Mouse (Mus musculus) thymus, postnatal 25 days (tissue): ENCODE results near the gene Tbccd1.

Experiments
- DNase-seq: peaks from one replicate; pipeline ENCODE4 v3.0.0; 2022

Gene Tbccd1

DNA sequence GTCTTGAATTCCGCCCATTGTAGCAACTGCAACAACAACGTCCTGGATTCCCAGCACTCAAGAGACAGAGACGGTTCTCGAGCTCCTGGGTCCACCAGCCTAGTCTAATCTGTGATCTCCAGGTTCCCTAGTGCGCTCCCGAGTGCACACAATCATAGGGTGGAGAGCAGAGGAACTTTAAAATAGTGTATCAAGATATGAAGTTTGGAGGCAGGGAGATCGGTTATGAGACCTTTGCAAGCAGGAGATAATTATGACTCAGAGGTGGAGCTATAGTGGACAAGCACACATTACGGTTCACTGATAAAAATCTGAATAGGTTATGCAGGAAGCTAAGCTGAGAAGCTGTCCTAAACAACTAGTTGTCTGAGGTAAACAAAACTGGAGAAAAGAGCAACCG, 696 bp downstream of the Tbccd1 start:
- peak; percentile 1 for DNase-seq

GRCm38 (mm10) chr16:22852709-22853108, 4.8 kb downstream of the Tbccd1 start:
- DNase-seq = no peak

GRCm38 (mm10) chr16:22848331-22848730, 9.1 kb downstream of the Tbccd1 start:
- no peak for DNase-seq

GRCm38 (mm10) chr16:22847686-22848085, 9.8 kb downstream of the Tbccd1 start:
- DNase-seq = no peak

GRCm38 (mm10) chr16:22845481-22845880, 12.0 kb downstream of the Tbccd1 start:
- DNase-seq = no peak

GRCm38 (mm10) chr16:22844834-22845233, 12.6 kb downstream of the Tbccd1 start:
- DNase-seq = no peak

DNA sequence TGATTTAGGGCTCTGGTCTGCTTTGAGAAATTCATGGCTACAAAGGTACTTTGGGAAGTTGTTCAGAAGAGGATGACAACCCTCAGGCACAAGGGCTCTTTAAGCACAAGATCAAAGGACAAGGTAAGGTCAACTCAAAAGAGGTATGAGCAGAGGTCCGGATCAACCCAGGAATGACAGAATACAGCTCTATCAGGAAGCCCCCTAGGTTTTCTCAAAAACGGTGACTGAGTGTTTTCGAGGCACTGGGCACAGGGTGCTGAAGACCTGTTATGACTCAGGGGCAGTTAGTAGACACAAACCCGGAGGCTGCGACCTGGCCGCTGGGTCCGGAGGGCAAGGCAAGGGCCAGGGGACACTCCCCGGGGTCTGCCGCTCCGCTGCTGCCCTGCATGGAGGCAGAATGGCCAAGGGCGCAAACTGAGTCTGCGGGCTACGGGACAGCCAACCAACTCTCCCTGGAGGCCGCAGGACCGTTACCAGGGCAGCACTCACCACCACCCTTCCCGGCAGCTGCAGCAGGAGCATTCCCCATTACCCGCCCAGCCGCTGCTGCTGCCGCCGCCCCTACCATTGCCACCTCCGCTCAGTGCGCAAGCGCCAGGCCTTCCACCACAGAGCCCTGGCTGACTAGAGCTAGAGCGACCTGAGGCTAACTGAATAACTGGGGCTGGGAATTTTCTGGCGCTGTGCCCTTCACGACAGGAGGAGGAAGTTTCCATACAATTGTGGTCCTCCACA, 13.2 kb downstream of the Tbccd1 start:
- peak; percentile 33 for DNase-seq

DNA sequence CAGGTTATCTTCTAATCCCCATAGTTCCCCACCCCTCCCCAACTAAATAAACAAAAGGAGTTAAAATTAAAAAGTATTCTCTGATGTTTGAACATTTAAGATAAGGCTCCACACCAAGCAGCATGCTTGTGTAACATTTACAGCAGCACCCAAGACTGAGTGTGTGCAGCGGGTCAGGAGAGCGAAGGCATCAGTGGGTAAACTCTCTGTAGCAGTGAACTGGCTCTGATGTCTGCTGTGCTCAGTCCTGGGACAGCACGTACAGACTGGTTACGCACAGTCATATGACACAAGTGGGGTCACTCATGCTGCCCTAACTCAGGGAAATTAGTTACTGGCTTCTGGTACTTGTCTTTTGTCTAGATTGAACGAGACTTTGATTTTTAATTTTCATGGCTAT, 14.6 kb downstream of the Tbccd1 start:
- no peak for DNase-seq

- DNase-seq = no peak
These were observed 18.2 kb downstream of the Tbccd1 start for GRCm38 (mm10) chr16:22839146-22839857.

DNA sequence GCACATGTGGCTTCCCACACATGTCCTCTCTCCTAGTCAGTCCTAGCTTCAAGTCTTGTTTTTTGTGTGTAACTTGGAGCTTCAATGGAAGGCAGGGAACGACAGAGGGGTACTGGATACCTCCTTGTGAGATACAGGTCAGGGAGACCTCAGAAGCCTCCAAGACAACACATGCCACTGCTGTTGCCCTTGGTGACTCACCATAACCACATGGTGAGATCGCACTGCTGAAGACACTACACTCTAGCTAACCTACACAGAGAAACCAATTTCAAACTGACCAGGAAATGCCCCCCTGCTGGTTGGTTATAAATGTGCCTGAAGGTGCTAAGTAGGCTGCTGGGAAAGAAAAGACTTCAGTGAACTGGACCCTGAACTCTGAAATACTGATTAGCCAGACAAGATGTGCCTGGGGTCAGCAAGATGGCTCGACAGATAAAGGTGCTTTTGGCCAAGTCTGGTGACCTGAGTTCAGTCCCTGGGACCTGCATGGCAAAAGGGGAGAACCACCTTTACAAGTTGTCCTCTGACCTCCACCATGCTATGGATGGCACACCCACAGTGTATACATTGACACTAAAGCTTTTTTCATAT, 24.4 kb downstream of the Tbccd1 start:
- DNase-seq = no peak

DNA sequence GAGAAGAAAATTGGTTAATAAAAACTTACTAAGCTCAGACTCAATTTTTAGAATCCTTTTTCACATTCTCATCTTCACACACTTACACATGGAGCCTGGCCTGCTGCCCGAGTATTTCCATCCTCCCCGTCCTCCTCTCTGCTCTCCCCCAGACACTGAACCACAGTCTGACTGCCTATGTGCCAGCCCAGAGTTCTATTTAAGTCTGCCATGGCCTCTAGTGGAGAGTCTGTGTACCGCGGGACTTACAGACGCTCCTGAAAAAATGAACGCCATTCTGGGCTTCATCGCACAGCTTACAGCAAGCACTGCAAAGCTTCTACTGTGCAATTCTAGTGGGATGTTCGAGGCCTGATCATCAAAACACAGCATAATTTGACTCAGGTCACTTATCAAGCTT, 36.7 kb downstream of the Tbccd1 start:
- DNase-seq = no peak

DNA sequence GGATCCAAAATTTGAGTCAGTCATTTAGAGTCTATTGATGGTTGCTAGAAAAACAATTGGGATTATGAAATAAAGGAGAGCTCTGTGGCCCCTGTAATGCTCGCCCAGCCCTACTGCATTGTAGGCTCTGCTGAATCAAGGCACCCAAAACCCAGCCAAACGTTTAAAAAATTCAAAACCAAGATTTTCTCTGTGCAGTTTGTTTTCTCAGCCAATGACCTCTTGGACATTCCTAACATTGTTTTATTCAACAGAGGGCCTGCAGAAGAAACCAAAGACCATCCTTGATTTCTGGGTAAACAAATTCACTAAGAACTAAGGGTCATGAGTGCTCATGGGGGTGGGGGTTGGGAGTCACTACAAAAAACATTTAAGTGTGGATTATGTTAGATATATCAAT, 46.0 kb downstream of the Tbccd1 start, which contains the start of gene Crygs:
Gene Crygs (minus strand): TSS at position 101 of the 400 bp plus-strand sequence.
- DNase-seq = no peak

- peak; percentile 44 for DNase-seq
These were observed 49.9 kb downstream of the Tbccd1 start for GRCm38 (mm10) chr16:22807468-22808070.

GRCm38 (mm10) chr16:22802786-22803185, 54.7 kb downstream of the Tbccd1 start:
- DNase-seq = no peak

GRCm38 (mm10) chr16:22800849-22801109, 56.7 kb downstream of the Tbccd1 start:
- DNase-seq = no peak

- no peak for DNase-seq
These were observed 57.2 kb downstream of the Tbccd1 start for GRCm38 (mm10) chr16:22800026-22800848.

GRCm38 (mm10) chr16:22798520-22798919, 58.9 kb downstream of the Tbccd1 start:
- no peak for DNase-seq

GRCm38 (mm10) chr16:22797521-22797920, 59.9 kb downstream of the Tbccd1 start:
- DNase-seq = no peak

DNA sequence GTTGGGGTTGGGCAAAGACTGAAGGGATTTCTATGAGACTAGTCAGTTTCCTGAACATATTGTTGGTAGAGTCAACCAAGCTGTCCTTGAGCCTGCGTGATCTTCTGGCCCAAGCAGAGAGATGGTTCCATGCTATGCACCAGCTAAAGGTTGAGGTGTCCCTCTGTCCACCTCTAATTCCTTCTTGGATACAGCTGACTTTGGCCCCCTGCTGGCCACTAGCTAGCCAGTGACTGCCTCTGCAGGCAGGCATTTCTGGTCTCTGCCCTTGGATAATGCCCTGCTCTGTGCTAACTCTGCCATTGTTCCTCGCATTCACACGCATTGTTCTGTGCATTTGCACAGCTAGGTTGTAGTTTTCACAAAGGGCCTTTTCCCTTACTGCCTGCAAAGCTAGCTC, 62.0 kb downstream of the Tbccd1 start:
- DNase-seq = no peak

DNA sequence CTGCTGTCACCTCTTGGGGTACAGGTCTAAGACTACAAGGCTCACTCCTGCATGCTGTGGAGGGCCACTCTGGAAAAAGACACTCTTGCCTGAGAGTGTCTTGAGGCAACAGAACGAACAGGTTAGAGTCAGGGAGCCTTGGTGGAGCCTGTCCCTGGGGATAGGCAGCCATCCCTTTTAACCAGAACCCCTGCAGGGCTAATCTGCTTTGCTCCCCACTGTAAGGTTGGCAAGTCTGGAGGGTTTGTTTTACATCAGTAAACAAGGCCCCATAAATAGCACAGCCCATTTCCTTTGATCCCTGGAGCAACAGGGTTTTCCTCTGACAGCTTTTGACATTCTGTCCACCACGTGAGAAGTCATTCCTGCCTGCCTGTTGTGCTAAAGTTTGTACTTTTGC, 66.2 kb downstream of the Tbccd1 start:
- no peak for DNase-seq

GRCm38 (mm10) chr16:22789908-22790367, 67.5 kb downstream of the Tbccd1 start:
- DNase-seq = peak; percentile 33

DNA sequence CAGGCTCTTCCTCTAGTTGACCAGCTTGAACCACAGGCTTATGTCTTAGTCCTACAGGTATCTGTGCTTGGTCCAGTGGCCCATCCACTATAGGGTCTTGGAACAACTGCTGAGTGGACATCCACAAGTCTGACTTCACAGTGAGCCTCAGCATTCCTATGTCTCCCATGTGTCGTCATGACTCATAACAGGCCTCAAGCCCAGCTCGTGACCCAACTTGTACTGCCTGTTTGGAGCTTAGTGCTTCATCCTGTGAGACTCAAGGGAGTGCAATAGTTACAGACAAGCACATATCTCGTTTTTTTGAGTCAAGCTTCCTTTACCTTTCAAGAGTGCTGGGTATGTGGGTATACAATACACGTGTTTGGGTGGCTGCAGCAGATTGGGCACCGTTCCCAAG, 74.8 kb downstream of the Tbccd1 start:
- DNase-seq = no peak
